Mouse (Mus musculus) heart, embryonic 14.5 days (tissue): Measurements from ENCODE around the gene Htt. TPM values are rescaled to one million over a fixed set of nuclear protein-coding genes. Genes with fewer than 3 reads are reported as not detected.

Source experiments
- ATAC-seq: fragments of 200-750 bp; cut with Nextera tagmentation; 2 replicates; pipeline ENCODE4 v1.8.0; 2017; ENCODE audit warnings: low read depth, moderate TSS enrichment; ENCODE audit not compliant: insufficient number of reproducible peaks, insufficient read depth, low FRiP score
- H3K27ac ChIP-seq, 2 experiments: fragments of 200-500 bp in 1 of 2; fragments of 300-500 bp in 1 of 2; sonication (generic) in 1 of 2; replicated peaks in 1 of 2; 2 replicates each; pipeline ENCODE4 v1.5.1; 2012 to 2014; ENCODE audit warnings: low read depth in 2 of 2, low read length in 2 of 2, control low read depth in 1 of 2, mild to moderate bottlenecking in 1 of 2, mixed read lengths in 1 of 2; ENCODE audit not compliant: control insufficient read depth in 1 of 2, insufficient read depth in 1 of 2
- H3K27me3 ChIP-seq: fragments of 300-500 bp; sonication (generic); 2 replicates; pipeline ENCODE4 v1.6.1; 2014; ENCODE audit warnings: mild to moderate bottlenecking, low read length, control low read depth; ENCODE audit not compliant: control insufficient read depth, insufficient read depth
- H3K36me3 ChIP-seq: fragments of 300-500 bp; sonication (generic); 2 replicates; pipeline ENCODE4 v1.6.1; 2014; ENCODE audit warnings: mild to moderate bottlenecking, control low read depth, low read length, mixed read lengths; ENCODE audit not compliant: control insufficient read depth, insufficient read depth
- H3K4me1 ChIP-seq, 2 experiments: fragments of 200-500 bp in 1 of 2; fragments of 300-500 bp in 1 of 2; sonication (generic) in 1 of 2; 2 replicates each; pipeline ENCODE4 v1.6.1; 2012 to 2014; ENCODE audit warnings: low read length in 2 of 2, control low read depth in 1 of 2, mixed read lengths in 1 of 2; ENCODE audit not compliant: control insufficient read depth in 2 of 2, insufficient read depth in 2 of 2
- H3K4me2 ChIP-seq: fragments of 300-500 bp; sonication (generic); 2 replicates; pipeline ENCODE4 v1.6.1; 2014; ENCODE audit warnings: mild to moderate bottlenecking, low read length
- H3K4me3 ChIP-seq, 2 experiments: fragments of 200-500 bp in 1 of 2; fragments of 300-500 bp in 1 of 2; sonication (generic) in 1 of 2; 2 replicates each; pipeline ENCODE4 v1.5.1; 2012 to 2014; ENCODE audit warnings: low read length in 2 of 2, mild to moderate bottlenecking in 2 of 2, control low read depth in 1 of 2, low read depth in 1 of 2, moderate library complexity in 1 of 2; ENCODE audit not compliant: control insufficient read depth in 1 of 2, insufficient read depth in 1 of 2
- H3K9ac ChIP-seq: fragments of 300-500 bp; sonication (generic); 2 replicates; pipeline ENCODE4 v1.6.1; 2014; ENCODE audit warnings: mild to moderate bottlenecking, low read length
- H3K9me3 ChIP-seq: fragments of 300-500 bp; sonication (generic); 2 replicates; pipeline ENCODE4 v1.6.1; 2016; ENCODE audit warnings: low read length, control low read depth; ENCODE audit not compliant: control insufficient read depth
- WGBS: fragments of 180-500 bp; shearing (Covaris S2); extraction: QIAGEN DNeasy Blood & Tissue Kit; methylation state at CpG from one replicate; pipeline ENCODE4 v1.1.7; 2014; 5-methylcytosine and 5-hydroxymethylcytosine counted together
- polyA plus RNA-seq: library from polyadenylated mRNA; unstranded; fragments of >200 nt; fragmentation: Nextera tagmentation; extraction: Ambion mirVana; gene quantifications from 2 replicates; pipeline ENCODE4 v1.2.1, GENCODE M21; 2014

Htt gene
- polyA plus RNA-seq, 1 experiment from 2014 or later = 11.9 TPM

DNA sequence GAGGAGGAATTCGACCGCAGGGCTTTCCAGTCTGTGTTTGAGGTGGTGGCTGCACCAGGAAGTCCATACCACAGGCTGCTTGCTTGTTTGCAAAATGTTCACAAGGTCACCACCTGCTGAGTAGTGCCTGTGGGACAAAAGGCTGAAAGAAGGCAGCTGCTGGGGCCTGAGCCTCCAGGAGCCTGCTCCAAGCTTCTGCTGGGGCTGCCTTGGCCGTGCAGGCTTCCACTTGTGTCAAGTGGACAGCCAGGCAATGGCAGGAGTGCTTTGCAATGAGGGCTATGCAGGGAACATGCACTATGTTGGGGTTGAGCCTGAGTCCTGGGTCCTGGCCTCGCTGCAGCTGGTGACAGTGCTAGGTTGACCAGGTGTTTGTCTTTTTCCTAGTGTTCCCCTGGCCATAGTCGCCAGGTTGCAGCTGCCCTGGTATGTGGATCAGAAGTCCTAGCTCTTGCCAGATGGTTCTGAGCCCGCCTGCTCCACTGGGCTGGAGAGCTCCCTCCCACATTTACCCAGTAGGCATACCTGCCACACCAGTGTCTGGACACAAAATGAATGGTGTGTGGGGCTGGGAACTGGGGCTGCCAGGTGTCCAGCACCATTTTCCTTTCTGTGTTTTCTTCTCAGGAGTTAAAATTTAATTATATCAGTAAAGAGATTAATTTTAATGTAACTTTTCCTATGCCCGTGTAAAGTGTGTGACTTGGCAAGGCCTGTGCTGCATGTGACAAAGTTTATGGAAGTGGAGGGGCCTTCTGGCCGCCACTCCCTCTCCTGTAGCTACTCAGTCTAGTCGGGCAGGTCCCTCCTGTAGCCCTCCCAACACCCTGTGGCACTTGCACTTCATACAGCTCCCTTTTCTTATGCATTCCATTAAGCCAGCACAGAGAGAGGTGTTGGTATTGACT is 147.4 kb downstream of the Htt start:
- H3K27me3 ChIP-seq = no peaks in the 10 kb centered on the region
- no peak for ATAC-seq
- H3K27ac ChIP-seq = peak overlapping the region; percentile 9 to 25; a peak in 2 of 4 replicates
- peaks cover 3 to 7% of the 10 kb centered on the region in 2 experiments; a peak in 2 of 4 replicates for H3K4me1 ChIP-seq
- WGBS = 70% methylated on average over 9 of the region's 9 CpGs
- H3K36me3 ChIP-seq = peaks cover 67% of the 10 kb centered on the region
- H3K4me2 ChIP-seq = no peak overlapping the region
- H3K9me3 ChIP-seq = no peaks in the 10 kb centered on the region
- H3K9ac ChIP-seq = no peak overlapping the region
- no peak overlapping the region for H3K4me3 ChIP-seq

DNA sequence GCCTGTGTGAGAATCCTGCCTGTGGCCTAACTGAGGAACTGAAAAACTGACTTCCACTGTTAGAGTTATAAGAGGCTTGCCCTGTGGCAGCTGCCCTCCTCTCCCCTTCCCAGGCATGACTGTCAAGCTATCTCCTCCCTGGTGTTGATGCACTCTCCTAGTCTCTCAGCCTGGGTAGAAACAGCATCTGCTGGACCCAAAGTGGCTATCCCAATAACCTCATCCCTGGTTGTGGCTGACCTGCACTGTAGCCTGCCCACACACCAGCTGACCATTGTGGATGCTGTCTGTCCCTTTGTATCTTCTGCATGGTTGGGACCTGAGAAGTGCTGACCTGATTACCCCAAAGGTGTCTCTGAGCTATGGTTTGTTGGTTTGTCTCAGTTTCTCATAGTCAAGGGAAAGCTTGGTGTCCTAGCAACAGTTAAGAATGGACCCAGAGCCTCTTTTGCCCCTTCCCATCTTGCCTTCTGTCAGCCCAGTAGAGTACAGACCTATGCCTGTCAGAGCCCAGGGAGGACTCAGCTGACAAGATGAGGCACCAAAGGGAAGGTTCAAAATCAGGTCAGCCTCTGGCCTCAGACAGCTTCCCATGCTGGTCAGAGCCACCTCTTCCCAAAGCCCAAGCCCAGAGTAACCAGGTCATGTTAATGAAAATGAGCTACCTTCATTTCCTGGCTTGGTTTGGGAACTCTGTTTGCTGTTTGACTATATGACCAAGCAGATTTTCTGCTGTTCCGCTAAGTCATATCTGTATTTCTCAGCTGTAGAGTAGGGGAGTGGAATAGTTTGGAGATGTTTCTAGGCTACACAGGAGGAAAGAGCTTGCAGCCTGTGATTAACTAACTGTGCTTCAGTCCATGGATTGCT is 148.3 kb downstream of the Htt start:
- Histone ChIP-seq H3K4me3 (no peak overlapping the region), H3K9me3 (no peaks in the 10 kb centered on the region), H3K36me3 (peaks cover 58% of the 10 kb centered on the region), H3K27me3 (no peaks in the 10 kb centered on the region), H3K4me1 (peaks cover 3 to 7% of the 10 kb centered on the region in 2 experiments; a peak in 2 of 4 replicates), H3K9ac (no peak overlapping the region), H3K4me2 (no peak overlapping the region), H3K27ac (no peak overlapping the region)
- ATAC-seq = no peak
- 95% methylated on average over 1 of the region's 1 CpGs for WGBS

- 89% methylated on average over 4 of the region's 4 CpGs for WGBS
- H3K4me2 ChIP-seq = no peak overlapping the region
- no peak overlapping the region for H3K27ac ChIP-seq
- peaks cover 52% of the 10 kb centered on the region for H3K36me3 ChIP-seq
- no peaks in the 10 kb centered on the region for H3K9me3 ChIP-seq
- no peaks in the 10 kb centered on the region for H3K27me3 ChIP-seq
- H3K4me3 ChIP-seq = no peak overlapping the region
- no peak for ATAC-seq
- H3K4me1 ChIP-seq = peaks cover 3 to 7% of the 10 kb centered on the region in 2 experiments; a peak in 2 of 4 replicates
- no peak overlapping the region for H3K9ac ChIP-seq
Measured at GRCm38 (mm10) chr5:34910504-34910815, 148.9 kb downstream of the Htt start.

DNA sequence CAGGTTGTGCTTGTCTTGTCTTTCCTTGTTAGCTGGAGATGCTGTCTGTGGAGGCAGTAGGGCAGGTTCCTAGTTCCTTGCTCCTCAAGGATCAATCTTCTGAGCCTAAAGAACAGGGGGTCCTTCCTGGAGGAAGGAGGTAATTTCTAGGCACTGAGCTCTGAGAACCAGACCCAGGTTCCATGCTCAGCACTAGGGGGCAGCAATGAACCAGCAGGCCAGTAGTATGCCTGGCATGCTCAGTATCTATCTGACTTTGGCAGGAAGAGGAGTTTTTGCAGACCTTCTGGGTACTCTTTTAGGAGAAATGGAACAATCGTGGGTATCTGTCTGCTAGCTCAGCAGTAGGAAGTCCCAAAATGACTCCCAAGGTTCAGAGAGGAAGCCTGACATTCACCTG is 154.3 kb downstream of the Htt start:
- 0% methylated on average over 1 of the region's 1 CpGs for WGBS
- Histone ChIP-seq H3K36me3 (peaks cover 11% of the 10 kb centered on the region; the same call in 1 of the 2 replicates), H3K4me1 (peaks cover 4 to 21% of the 10 kb centered on the region in 2 experiments), H3K9me3 (no peaks in the 10 kb centered on the region), H3K9ac (no peak overlapping the region), H3K27me3 (no peaks in the 10 kb centered on the region), H3K4me3 (no peak overlapping the region), H3K4me2 (no peak overlapping the region), H3K27ac (0 out of 4 replicates have a peak overlapping the region, but pooled peaks of 1 of the 2 experiments have one; percentile 41)
- peak; percentile 52; the same call in 1 of the 2 replicates for ATAC-seq

DNA sequence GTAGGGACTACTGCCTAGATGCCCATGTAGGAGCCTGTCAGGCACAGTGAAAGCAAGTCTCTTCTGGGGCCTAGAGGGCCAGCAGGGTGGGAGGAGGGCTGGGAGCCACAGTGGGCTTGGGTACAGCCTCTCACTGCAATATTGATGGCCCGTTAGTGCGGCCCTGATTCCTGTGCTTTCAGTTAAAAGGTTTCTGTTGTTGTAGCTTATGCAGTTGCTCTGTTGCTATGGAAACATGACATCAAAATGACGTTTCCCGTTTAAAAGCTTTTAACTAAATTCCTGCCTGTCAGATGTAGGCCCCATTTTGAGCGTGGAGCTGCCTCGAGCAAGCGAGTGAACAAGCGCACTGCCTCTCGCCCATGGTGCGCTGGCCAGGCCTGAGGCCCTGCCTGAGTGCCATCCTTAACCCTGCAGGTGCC is 155.7 kb downstream of the Htt start:
- Histone ChIP-seq H3K27ac (0 out of 4 replicates have a peak overlapping the region, but pooled peaks of 1 of the 2 experiments have one; percentile 9), H3K9me3 (no peaks in the 10 kb centered on the region), H3K36me3 (peaks cover 16% of the 10 kb centered on the region; the same call in 1 of the 2 replicates), H3K4me2 (no peak overlapping the region), H3K4me3 (no peak overlapping the region), H3K4me1 (peaks cover 4 to 21% of the 10 kb centered on the region in 2 experiments), H3K9ac (peak overlapping the region; percentile 44; the same call in 1 of the 2 replicates), H3K27me3 (no peaks in the 10 kb centered on the region)
- 82% methylated on average over 10 of the region's 10 CpGs for WGBS
- ATAC-seq = no peak

DNA sequence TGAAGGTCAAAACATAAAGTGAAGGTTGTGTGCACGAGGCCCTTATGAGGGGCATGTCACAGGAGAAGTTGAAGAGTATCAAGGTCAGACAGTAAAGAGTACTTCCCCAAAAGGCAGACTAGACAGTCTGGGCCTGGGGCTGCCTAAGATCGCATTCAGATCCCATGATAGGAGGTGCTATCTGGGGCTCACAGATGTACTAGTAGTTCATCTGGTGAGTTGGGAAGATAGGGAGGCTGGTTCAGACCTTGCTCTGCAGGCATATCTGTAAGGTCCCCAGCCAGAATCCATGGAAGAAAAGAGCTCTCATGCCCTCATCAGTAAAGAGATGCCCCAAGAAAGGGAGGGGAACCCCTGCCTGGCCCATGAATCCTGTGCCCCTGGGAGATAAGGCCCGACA is 157.2 kb downstream of the Htt start:
- H3K27ac ChIP-seq = no peak overlapping the region
- H3K36me3 ChIP-seq = peaks cover 16% of the 10 kb centered on the region; the same call in 1 of the 2 replicates
- no peak for ATAC-seq
- H3K9ac ChIP-seq = no peak overlapping the region
- no peak overlapping the region for H3K4me3 ChIP-seq
- H3K4me1 ChIP-seq = peaks cover 4 to 21% of the 10 kb centered on the region in 2 experiments
- WGBS = 74% methylated on average over 3 of the region's 3 CpGs
- no peak overlapping the region for H3K4me2 ChIP-seq
- H3K27me3 ChIP-seq = no peaks in the 10 kb centered on the region
- no peaks in the 10 kb centered on the region for H3K9me3 ChIP-seq

DNA sequence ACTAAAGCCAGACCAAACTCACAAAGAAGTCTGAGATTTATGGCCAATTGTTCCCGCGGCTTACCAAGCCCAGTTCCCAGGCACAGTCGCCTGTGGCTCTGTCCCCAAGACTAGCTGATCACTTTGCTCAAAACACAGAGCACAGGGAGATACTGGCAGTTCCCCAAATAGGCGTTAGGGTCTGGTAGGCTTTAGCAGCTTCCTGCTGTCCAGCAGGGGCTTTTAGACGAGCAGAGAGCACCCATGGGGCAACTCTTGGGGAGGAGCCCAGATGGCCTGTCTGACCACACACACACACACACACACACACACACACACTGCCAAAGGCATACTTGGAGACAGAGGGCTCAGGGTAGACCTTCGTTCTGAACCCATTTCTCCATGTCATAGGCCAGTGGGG is 161.0 kb downstream of the Htt start:
- H3K27me3 ChIP-seq = no peaks in the 10 kb centered on the region
- peaks cover 2 to 7% of the 10 kb centered on the region in 2 experiments; a peak in 1 of 4 replicates for H3K4me1 ChIP-seq
- H3K4me2 ChIP-seq = no peak overlapping the region
- no peak overlapping the region for H3K4me3 ChIP-seq
- H3K27ac ChIP-seq = no peak overlapping the region
- H3K9ac ChIP-seq = no peak overlapping the region
- no peaks in the 10 kb centered on the region for H3K9me3 ChIP-seq
- ATAC-seq = no peak
- WGBS = 68% methylated on average over 6 of the region's 6 CpGs
- H3K36me3 ChIP-seq = peaks cover 19% of the 10 kb centered on the region; the same call in 1 of the 2 replicates
